Mouse (Mus musculus): ENCODE results near the gene Bsdc1. TPM values are rescaled to one million over a fixed set of nuclear protein-coding genes. Genes with fewer than 3 reads are reported as not detected.

Bsdc1 gene
- polyA plus RNA-seq (2012; rRNA removed) (30.5 and 34.7 TPM in 2 replicates), polyA plus RNA-seq (2014; fragmentation: Nextera tagmentation; extraction: Ambion mirVana) (52.1 and 52.4 TPM in 2 replicates)

DNA sequence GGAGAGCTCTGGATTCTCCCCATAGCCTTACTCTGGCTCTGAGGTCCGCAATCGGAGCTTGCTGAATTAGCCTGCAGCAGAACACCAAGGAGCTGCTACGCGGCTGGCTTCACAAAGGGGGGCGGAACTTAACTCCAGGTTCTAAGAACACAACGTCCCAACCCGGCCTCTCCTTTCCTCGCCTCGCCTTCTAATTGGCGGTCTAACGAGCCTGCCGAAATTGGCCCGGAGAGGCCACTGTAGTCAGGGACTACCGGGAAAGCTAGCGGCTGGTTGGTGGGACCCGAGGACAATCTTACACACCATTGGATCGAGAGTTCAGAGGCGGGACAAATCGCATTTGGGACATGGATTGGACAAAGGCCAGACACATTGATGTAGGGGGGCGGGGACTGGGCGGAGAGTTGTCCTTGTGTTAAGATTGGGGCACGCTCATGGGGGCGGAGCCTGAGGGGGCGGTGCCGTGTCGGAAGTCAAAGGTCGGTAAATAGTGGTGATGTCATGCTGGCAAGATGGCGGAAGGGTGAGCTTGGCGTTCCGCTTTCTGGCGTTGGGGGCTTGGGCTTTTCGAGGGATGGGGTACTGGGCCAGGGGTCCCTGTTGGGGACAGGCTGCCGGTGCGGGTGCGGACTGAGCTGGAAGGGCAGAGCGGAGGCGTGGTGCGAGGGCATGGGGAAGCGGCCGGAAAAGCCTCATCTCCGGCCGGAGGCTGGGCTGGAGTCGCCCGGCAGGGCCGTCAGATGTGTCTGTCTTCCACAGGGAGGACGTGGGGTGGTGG is at the start of gene Bsdc1:
Gene Bsdc1, plus strand, starts transcription at position 399 of the 778 bp plus-strand sequence.
- Histone ChIP-seq H3K4me3 (ENCODE audit: insufficient read depth in 1 of 2, low read depth in 2 of 2, low read length in 2 of 2) (peak within 1 kb of the TSS; percentile 83 to 93), H3K4me2 (ENCODE audit: low read depth) (peak within 1 kb of the TSS; percentile 96), H3K36me3 (replicated peaks; ENCODE audit: control insufficient read depth, insufficient read depth, low read depth) (peaks cover 20% of the 10 kb centered on the region), H3K27ac (peak within 1 kb of the TSS; percentile 99), H3K27me3 (ENCODE audit: control insufficient read depth, insufficient read depth, low read length) (no peaks in the 10 kb centered on the region), H3K9ac (replicated peaks) (peak within 1 kb of the TSS; percentile 98), H3K9me3 (ENCODE audit: control insufficient read depth, low read length) (no peaks in the 10 kb centered on the region), H3K4me1 (replicated peaks; ENCODE audit: control insufficient read depth in 2 of 2, insufficient read depth in 2 of 2, low read length in 1 of 2) (peaks cover 29 to 33% of the 10 kb centered on the region in 2 experiments)
- WGBS (ENCODE audit: insufficient replicate concordance) = under 1% methylated on average over 45 of the region's 46 CpGs
- ATAC-seq (ENCODE audit: insufficient read depth) = peak; percentile 92
- TF ChIP-seq EP300 (IDR thresholded peaks at IDR 0.05; ENCODE audit: low read depth) (no peak), CTCF (IDR thresholded peaks at IDR 0.05; ENCODE audit: low read depth) (no peak)
- peak; percentile 100 for DNase-seq (ENCODE audit: low read depth in 3 of 3, low spot score in 3 of 3)

DNA sequence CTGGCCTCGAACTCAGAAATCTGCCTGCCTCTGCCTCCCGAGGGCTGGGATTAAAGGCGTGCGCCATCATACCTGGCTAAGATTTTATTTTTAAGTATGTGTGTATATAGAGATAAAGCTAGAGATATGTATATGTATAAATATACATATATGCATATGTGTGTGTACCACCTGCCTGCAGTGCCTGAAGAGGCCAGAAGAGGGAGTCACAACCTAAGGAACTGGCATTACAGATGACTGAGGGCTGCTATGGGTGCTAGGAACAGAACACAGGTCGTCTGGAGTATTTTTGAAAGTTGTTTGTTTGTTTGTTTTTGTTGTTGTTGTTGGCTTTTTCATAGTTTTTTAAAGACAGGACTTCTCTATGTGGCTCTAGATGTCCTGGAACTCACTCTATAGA is 45.5 kb upstream of the Bsdc1 start:
- Histone ChIP-seq H3K36me3 (replicated peaks; ENCODE audit: control insufficient read depth, insufficient read depth, low read depth) (no peaks in the 10 kb centered on the region), H3K4me1 (replicated peaks; ENCODE audit: control insufficient read depth in 2 of 2, insufficient read depth in 2 of 2, low read length in 1 of 2) (peaks cover 15 to 30% of the 10 kb centered on the region in 2 experiments), H3K27me3 (ENCODE audit: control insufficient read depth, insufficient read depth, low read length) (no peaks in the 10 kb centered on the region), H3K4me2 (ENCODE audit: low read depth) (no peak overlapping the region), H3K27ac (peak overlapping the region; percentile 28), H3K4me3 (ENCODE audit: insufficient read depth in 1 of 2, low read depth in 2 of 2, low read length in 2 of 2) (no peak overlapping the region), H3K9ac (replicated peaks) (no peak overlapping the region), H3K9me3 (ENCODE audit: control insufficient read depth, low read length) (peaks cover 2% of the 10 kb centered on the region)
- peak; percentile 60 for TF ChIP-seq CTCF (IDR thresholded peaks at IDR 0.05; ENCODE audit: low read depth)
- no peak for TF ChIP-seq EP300 (IDR thresholded peaks at IDR 0.05; ENCODE audit: low read depth)
- ATAC-seq (ENCODE audit: insufficient read depth) = no peak
- 85% methylated on average over 5 of the region's 5 CpGs for WGBS (ENCODE audit: insufficient replicate concordance)
- DNase-seq (ENCODE audit: low read depth in 3 of 3, low spot score in 3 of 3) = no peak

DNA sequence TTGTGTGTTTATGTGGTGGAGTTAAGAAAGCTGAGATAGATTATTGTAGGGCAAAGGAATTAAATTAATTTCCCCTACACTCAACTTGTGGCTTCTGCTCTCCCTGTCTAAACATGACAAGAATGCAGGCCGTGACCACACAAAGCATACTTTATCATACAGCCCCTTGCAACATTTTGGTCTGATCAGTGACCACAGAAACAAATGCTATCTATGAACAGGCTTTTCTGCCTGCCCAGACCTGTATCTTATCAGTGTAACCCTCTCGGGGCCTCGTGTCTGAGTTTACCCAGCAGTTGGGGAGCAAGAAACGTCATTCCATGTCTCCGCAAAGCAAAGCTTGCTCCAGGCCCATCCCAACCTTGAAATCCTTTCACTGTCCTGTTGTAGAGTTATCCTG is 44.9 kb upstream of the Bsdc1 start:
- peak overlapping the region; percentile 37 for H3K4me2 ChIP-seq (ENCODE audit: low read depth)
- peak; percentile 49 to 62 (median 54) for DNase-seq (ENCODE audit: low read depth in 3 of 3, low spot score in 3 of 3)
- H3K9ac ChIP-seq (replicated peaks) = no peak overlapping the region
- H3K27ac ChIP-seq = peak overlapping the region; percentile 28
- 5% methylated on average over 5 of the region's 5 CpGs for WGBS (ENCODE audit: insufficient replicate concordance)
- H3K4me3 ChIP-seq (ENCODE audit: insufficient read depth in 1 of 2, low read depth in 2 of 2, low read length in 2 of 2) = no peak overlapping the region
- peak; percentile 91 for TF ChIP-seq EP300 (IDR thresholded peaks at IDR 0.05; ENCODE audit: low read depth)
- no peak for TF ChIP-seq CTCF (IDR thresholded peaks at IDR 0.05; ENCODE audit: low read depth)
- ATAC-seq (ENCODE audit: insufficient read depth) = peak; percentile 93
- H3K9me3 ChIP-seq (ENCODE audit: control insufficient read depth, low read length) = peaks cover 2% of the 10 kb centered on the region
- no peaks in the 10 kb centered on the region for H3K27me3 ChIP-seq (ENCODE audit: control insufficient read depth, insufficient read depth, low read length)
- H3K4me1 ChIP-seq (replicated peaks; ENCODE audit: control insufficient read depth in 2 of 2, insufficient read depth in 2 of 2, low read length in 1 of 2) = peaks cover 15 to 30% of the 10 kb centered on the region in 2 experiments
- H3K36me3 ChIP-seq (replicated peaks; ENCODE audit: control insufficient read depth, insufficient read depth, low read depth) = no peaks in the 10 kb centered on the region

DNA sequence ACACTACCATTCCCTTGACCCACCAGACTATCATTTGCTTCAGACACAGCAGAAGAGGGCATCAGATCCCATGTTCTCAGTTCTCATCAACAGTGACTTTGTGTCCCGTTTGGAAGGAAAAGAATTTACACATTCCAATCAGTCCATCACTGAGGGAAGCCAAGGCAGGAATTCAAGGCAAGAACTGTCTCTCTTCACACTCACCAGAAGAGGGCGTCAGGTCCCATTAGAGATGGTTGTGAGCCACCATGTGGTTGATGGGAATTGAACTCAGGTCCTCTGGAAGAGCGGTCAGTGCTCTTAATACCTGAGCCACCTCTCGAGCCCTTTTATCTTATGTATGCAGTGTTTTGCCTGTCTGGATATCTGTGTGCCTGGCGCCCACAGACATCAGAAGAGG is 43.1 kb upstream of the Bsdc1 start:
- no peak for ATAC-seq (ENCODE audit: insufficient read depth)
- H3K4me2 ChIP-seq (ENCODE audit: low read depth) = no peak overlapping the region
- H3K27ac ChIP-seq = no peak overlapping the region
- WGBS (ENCODE audit: insufficient replicate concordance) = 78% methylated on average over 5 of the region's 5 CpGs
- no peak overlapping the region for H3K9ac ChIP-seq (replicated peaks)
- TF ChIP-seq EP300 (IDR thresholded peaks at IDR 0.05; ENCODE audit: low read depth) = no peak
- TF ChIP-seq CTCF (IDR thresholded peaks at IDR 0.05; ENCODE audit: low read depth) = peak; percentile 41
- DNase-seq (ENCODE audit: low read depth in 3 of 3, low spot score in 3 of 3) = no peak
- no peak overlapping the region for H3K4me3 ChIP-seq (ENCODE audit: insufficient read depth in 1 of 2, low read depth in 2 of 2, low read length in 2 of 2)
- no peaks in the 10 kb centered on the region for H3K36me3 ChIP-seq (replicated peaks; ENCODE audit: control insufficient read depth, insufficient read depth, low read depth)
- no peaks in the 10 kb centered on the region for H3K27me3 ChIP-seq (ENCODE audit: control insufficient read depth, insufficient read depth, low read length)
- peaks cover 2% of the 10 kb centered on the region for H3K9me3 ChIP-seq (ENCODE audit: control insufficient read depth, low read length)
- H3K4me1 ChIP-seq (replicated peaks; ENCODE audit: control insufficient read depth in 2 of 2, insufficient read depth in 2 of 2, low read length in 1 of 2) = peaks cover 15 to 30% of the 10 kb centered on the region in 2 experiments

DNA sequence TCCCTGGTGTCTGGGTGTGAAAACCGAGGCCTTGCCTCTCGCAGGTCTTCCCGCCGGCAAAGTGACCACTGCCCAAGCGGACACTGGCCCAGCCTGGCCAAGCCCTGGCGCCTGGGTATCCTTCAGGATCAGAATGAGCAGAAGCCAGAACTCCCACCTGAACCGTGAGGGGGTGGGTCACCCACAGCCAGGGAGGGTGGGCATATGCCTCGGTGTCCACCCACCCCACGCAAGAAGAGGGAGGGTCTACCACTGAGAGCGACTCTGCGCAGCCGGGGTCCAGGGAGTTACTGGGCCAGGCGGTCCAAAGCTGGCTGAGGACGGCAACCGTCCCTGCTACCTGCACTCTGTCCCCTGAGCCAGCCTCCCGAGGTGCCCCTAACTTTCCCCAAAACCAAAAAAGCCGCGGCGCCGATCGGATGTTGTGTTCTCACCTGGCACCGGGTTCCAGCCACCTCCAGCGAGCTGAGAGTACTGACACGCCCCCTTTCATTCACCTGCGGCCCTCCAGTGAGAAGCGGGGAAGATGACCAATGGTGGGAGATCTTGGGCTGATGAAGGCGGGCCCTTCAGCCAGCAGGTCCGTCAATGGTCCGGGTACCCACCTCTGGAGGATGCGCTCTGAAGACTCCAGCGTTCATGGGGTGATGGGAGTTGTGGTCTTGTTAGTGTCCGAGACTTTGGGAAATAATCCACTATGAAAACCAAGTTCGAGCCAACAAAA is 20.9 kb upstream of the Bsdc1 start, which contains the start of gene Zbtb8b:
Gene Zbtb8b, minus strand, starts transcription at position 514 of the 724 bp plus-strand sequence.
- peaks cover 43% of the 10 kb centered on the region for H3K27me3 ChIP-seq (ENCODE audit: control insufficient read depth, insufficient read depth, low read length)

More for the DNA sequence above, 20.9 kb upstream of the Bsdc1 start, which contains the start of gene Zbtb8b:
- DNase-seq (ENCODE audit: low read depth in 3 of 3, low spot score in 3 of 3) = no peak
- no peak for ATAC-seq (ENCODE audit: insufficient read depth)
- H3K9me3 ChIP-seq (ENCODE audit: control insufficient read depth, low read length) = no peaks in the 10 kb centered on the region
- no peak for TF ChIP-seq CTCF (IDR thresholded peaks at IDR 0.05; ENCODE audit: low read depth)
- TF ChIP-seq EP300 (IDR thresholded peaks at IDR 0.05; ENCODE audit: low read depth) = no peak
- H3K27ac ChIP-seq = no peak within 1 kb of the TSS
- 7% methylated on average over 33 of the region's 33 CpGs for WGBS (ENCODE audit: insufficient replicate concordance)
- no peak within 1 kb of the TSS for H3K9ac ChIP-seq (replicated peaks)
- peak within 1 kb of the TSS; percentile 38 for H3K4me2 ChIP-seq (ENCODE audit: low read depth)
- H3K4me3 ChIP-seq (ENCODE audit: insufficient read depth in 1 of 2, low read depth in 2 of 2, low read length in 2 of 2) = peak within 1 kb of the TSS; percentile 11 to 31; a peak in 2 of 4 replicates
- no peaks in the 10 kb centered on the region for H3K4me1 ChIP-seq (replicated peaks; ENCODE audit: control insufficient read depth in 2 of 2, insufficient read depth in 2 of 2, low read length in 1 of 2)
- H3K36me3 ChIP-seq (replicated peaks; ENCODE audit: control insufficient read depth, insufficient read depth, low read depth) = no peaks in the 10 kb centered on the region
